Mouse (Mus musculus): Measurements from ENCODE around the gene Plg.
A peak's percentile ranks its signal among the peaks of the same experiment; 100 is the strongest.

The Plg gene

GRCm38 (mm10) chr17:12377981-12378705 is at the start of gene Plg:
Gene Plg, plus strand, starts transcription at chr17:12378608.
- DNase-seq (ENCODE audit: low spot score), result peak; percentile 78

- DNase-seq (ENCODE audit: low spot score), result peak; percentile 32
Measured at GRCm38 (mm10) chr17:12335115-12335514, 43.3 kb upstream of the Plg start.

DNA sequence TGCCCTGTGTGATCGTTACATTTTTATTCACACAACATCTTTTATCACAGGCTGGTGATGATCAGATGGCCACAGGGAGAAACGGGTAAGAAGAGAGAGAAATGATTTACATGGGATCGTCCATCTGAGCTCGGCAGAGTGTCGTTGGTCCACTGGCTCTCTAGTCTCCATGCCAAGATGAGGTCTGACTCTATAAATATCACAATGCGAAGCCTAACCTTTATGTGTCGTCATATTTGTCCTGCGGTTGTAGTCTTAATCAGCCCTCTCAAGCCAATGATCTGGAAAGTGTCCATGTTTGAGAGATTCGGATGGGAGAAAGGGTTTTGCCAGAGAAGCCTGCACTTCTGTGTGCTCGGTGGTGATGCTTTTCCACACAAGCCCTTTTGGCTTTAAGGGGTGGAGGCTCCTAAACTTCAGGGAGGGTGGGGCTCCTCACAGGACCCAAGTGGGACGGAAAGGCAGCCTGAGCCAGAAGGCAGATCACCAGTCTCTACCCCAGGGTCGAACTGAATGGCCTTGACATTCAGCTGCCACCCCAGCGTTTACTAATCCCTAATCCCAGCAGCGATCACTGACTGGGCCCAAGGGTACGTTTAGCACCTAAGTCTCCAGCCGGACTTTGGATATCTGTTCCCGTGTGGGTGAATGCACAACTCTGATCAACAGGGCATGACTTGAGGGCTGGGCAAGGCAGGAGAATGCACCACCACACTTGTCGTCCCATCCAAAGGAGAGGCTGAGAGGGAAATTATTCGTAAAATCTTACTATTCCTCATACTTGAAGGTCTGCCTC is 42.1 kb upstream of the Plg start:
- DNase-seq (ENCODE audit: low spot score), result no peak

DNA sequence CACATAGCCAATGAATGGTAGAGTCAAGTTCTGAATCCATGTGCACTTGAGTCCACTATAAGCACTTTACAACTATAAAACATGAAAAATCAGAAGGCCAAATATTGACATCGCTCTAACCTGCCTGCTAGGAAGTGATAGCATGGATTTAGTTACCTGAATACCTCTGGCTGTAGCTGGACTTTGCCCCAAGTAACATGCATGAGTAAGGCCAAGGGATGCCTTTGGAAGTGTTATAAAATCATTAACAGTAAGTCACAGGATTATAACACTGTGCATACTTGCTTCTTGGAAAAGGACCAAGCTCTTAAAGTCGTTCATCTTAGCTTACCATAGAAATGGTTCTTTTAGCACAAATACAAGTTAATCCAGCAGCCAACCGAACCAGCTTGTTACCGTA is 41.3 kb upstream of the Plg start:
- no peak for DNase-seq (ENCODE audit: low spot score)

DNA sequence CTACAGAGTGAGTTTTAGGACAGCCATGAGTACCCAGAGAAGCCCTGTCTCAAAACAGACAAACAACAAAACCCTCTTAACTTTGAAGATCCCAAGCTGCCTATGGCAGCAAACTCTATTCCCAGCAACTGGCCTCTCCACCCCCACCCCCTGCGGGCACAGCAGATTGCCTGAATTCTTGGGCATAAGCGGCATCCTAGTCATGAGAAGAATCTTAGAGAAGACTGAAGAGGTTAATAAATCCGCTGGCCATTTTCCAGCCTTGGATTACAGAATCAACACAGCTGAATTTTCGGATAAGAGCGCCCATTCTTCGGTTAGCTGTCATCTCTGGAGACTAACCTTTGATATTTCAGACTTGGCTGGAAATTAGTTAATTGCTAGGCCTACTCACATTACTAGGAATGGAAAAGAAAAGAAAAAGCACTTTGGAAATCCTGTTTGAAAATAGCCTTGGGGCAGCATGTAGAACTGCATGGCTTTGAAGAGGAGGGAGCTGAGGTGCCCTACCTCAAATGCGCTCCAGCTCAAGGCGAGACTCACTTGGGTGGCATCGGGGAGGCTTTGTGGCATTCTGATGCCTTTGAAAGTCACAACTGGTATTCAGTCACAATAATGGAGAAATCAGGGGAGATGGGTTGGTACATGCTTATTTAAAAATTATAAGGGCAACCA is 34.6 kb upstream of the Plg start:
- no peak for DNase-seq (ENCODE audit: low spot score)

- DNase-seq (ENCODE audit: low spot score), result no peak
Measured at GRCm38 (mm10) chr17:12347462-12347861, 30.9 kb upstream of the Plg start.

GRCm38 (mm10) chr17:12351564-12351963 is 26.8 kb upstream of the Plg start:
- no peak for DNase-seq (ENCODE audit: low spot score)

- no peak for DNase-seq (ENCODE audit: low spot score)
Measured at GRCm38 (mm10) chr17:12352781-12353180, 25.6 kb upstream of the Plg start.

- DNase-seq (ENCODE audit: low spot score), result no peak
Measured at GRCm38 (mm10) chr17:12359876-12360275, 18.5 kb upstream of the Plg start.

DNA sequence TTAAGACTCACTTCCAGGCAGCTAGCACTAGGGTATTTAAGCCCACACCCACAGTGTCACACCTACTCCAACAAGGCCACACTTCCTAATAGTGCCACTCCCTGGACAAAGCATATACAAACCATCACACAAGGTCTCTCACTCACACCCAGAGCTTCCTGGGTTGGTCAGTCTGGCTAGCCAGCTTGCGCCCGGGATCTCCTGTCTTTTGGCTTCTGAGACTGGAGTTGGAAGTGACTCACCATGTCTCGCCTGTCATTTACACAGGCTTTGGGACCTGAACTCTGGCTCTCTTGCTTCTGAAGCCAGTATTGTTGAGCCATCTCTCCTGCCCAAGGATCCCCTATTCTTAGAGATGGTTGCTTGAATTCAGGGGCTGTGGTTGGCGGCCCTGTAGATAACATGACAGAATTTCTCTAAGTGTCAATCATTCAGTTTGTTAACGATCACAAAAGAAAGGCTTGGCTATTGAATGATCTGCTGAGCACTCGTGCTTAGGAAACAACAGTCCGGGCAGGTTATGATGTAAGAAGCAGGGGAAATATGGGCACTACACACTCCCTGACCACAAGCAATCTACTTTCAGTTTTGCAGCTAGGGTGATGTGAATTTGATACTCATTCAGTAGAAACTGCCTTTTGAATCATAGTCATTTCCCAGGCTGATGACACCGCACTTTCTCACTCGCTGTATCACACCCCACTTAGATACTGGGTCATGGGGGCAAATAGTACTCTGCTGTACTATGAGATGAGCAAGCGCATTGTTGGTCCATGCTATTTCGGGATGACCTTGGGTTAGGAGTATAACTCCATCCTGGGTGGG is 14.6 kb upstream of the Plg start:
- no peak for DNase-seq (ENCODE audit: low spot score)

GRCm38 (mm10) chr17:12364426-12364735 is 14.0 kb upstream of the Plg start:
- DNase-seq (ENCODE audit: low spot score), result no peak

DNA sequence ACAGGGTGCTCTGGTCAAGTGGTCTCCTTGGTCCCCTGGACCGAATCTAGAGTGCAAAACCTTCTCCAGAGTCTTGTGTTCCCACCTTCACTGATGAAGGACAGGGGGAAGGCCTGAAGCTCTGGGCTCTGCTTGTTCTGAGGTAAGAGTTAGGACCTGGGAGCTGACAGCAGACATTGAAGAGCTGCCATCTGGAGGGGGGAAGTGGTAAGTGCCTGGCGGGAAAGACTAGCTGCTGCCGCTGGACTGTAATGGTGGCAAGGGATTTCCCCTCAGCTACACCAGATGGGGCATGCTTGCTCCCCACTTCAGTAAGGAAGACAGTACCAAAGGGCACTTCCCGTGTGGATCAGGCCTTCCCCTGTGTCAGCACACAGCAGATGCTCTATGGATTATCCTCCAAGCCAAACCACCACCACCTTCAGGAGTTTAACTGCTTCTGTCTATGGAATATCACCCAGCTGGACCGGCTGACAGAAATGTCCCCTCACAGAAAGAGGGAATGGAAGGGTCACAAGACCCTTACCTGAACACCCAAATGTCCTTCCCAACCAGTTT is 11.0 kb upstream of the Plg start:
- DNase-seq (ENCODE audit: low spot score), result peak; percentile 73

- no peak for DNase-seq (ENCODE audit: low spot score)
Measured at GRCm38 (mm10) chr17:12369393-12369792, 9.0 kb upstream of the Plg start.

- DNase-seq (ENCODE audit: low spot score), result peak; percentile 84
Measured at GRCm38 (mm10) chr17:12370289-12370688, 8.1 kb upstream of the Plg start.

GRCm38 (mm10) chr17:12371310-12371925 is 7.0 kb upstream of the Plg start:
- DNase-seq (ENCODE audit: low spot score), result no peak

DNA sequence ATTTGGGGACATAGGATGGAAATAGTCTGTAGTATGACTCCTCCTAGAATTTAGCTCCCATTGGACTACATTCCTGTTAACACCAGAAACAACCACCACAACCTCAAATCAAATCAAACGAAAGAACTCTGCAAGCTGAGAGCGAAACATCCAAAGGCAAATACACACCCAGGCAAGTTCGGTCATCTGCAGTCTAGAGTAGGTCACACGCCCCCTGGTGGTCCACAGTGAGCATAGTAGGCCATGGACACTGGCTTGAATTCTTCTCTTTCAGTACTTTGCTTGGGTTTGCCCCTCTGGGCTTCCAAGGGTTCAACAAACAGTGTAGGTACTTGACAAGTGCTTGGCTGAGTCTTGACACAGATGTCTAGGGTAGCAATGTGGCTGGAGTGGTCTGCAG is 6.4 kb upstream of the Plg start:
- peak; percentile 59 for DNase-seq (ENCODE audit: low spot score)

- DNase-seq (ENCODE audit: low spot score), result peak; percentile 65
Measured at GRCm38 (mm10) chr17:12373601-12374144, 4.7 kb upstream of the Plg start.

DNA sequence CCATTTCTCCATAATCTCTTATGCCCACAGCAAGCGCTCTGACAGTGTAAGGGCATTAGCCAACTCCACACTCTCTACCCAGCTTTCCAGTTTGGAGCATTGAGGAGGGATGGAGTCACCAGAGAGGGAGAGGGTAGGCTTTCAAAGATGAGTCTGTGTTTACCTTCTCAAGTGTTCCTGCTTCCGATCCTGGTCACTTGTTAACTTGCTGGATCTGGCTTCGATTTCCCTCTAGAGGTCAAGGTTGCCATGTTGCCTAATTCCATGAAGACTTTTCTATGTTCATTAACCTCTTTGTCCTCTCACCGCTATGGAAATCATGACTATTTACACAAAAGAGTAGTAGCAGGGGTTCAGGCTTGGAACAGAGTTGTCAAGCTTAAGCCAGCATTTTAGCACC is 1.9 kb downstream of the Plg start:
- peak; percentile 72 for DNase-seq (ENCODE audit: low spot score)

DNA sequence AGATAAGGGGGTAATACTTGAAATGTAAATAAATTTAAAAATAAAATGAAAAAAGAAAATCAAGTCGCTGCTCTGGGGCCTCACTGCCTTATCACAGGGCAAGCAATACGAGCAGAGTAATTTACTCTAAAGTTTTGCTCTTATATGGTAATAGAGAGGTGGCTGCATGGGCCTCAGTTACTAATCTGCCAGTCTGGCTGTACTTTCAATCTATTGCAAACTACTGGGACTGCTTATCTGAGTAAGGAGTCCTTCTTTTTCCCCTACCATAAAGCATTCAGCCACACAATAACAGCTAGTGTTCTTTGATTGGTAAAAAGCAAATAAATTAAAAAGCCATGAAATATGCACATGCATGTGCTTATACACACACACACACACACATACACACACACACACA is 3.2 kb downstream of the Plg start:
- no peak for DNase-seq (ENCODE audit: low spot score)

DNA sequence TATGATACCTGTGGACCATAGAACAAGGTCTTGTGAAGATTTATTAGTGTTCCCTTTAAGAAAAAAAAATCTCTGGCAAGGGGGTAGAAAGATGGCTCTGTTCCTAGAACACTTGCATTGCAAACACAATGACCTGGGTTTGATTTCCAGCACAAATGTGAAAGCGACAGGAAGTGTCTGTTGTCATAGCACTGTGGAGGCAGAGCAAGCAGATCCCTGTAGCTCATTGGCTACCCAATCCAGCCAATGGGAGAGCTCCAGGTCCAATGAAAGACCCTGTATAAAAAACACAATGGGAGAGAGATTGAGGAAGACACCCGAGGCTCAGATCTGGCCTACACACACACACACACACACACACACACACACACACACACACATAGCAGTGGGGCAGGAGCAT is 4.1 kb downstream of the Plg start:
- no peak for DNase-seq (ENCODE audit: low spot score)
